Mouse (Mus musculus): ENCODE data around the gene Zbtb39.

DNA sequence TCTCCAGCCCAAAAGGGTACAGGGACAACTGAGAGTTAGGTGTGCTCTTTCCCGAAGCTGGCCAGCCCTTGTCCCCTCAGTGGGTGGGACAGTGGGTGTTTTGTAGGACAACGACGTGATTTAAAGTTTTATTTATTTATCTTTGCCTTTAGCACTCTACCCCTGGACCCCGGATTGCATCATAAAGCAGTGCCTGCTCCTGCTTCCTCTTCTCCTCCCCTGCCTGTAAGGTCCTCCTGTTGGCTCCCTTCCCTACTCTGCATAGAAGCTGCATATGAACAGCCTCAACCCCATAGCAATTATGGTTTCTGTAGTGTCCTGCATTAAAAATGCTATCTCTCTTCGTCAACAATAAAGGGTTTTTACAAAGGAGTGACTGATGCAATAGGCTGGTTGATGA lies 7.9 kb upstream of the Zbtb39 start:
- TF ChIP-seq POLR2A (IDR thresholded peaks at IDR 0.05; ENCODE audit: control insufficient read depth, extremely low read depth, insufficient read depth, low read length, poor library complexity) (no peak), CTCF (IDR thresholded peaks at IDR 0.05; ENCODE audit: borderline replicate concordance, control insufficient read depth, extremely low read depth, insufficient read depth, low read length, poor library complexity) (no peak)

All from thymus, adult 2 months (tissue).